Mouse (Mus musculus) forebrain, embryonic 14.5 days (tissue): ENCODE measurements around the gene Fdx1l. TPM values are rescaled to one million over a fixed set of nuclear protein-coding genes. Genes with fewer than 3 reads are reported as not detected.

Source experiments
- microRNA counts: library from miRNA; unstranded; fragments of <30 nt; microRNA quantifications from one replicate; lab custom pipeline; 2016
- microRNA-seq: library from miRNA; unstranded; fragments of <30 nt; microRNA quantifications from one replicate; pipeline ENCODE4, GENCODE M21; 2016
- polyA plus RNA-seq: library from polyadenylated mRNA; unstranded; fragments of >200 nt; fragmentation: Nextera tagmentation; extraction: Ambion mirVana; gene quantifications from 2 replicates; pipeline ENCODE4 v1.2.1, GENCODE M21; 2014

Gene Fdx1l
- polyA plus RNA-seq, 1 experiment from 2014 or later = 69.8 TPM

MicroRNAs encoded within 50 kb of the gene (microRNA counts, 519-probe panel; counts per million panel counts)
- not detected for microRNA mmu-miR-1900 (lab: Ali Mortazavi, UCI)

Small RNA genes lying within 50 kb of the gene (microRNA-seq; reads per million reads assigned to microRNA genes)
- gene Mir1900 (not detected), gene Mir7082 (0.93 reads per million)

Other genes with a start within 250 kb of the Fdx1l start
- 0.62 and 1.2 TPM in 2 replicates for gene A230050P20Rik, start 205.0 kb downstream of the Fdx1l start, polyA plus RNA-seq
- gene Angptl6, start 193.9 kb downstream of the Fdx1l start, polyA plus RNA-seq = 15.5 TPM in 2 replicates
- gene Ppan, start 185.4 kb downstream of the Fdx1l start, polyA plus RNA-seq = 44.1 and 49.6 TPM in 2 replicates
- 264 and 269 TPM in 2 replicates for gene Eif3g, start 175.0 kb downstream of the Fdx1l start, polyA plus RNA-seq
- gene Dnmt1, start 113.7 kb downstream of the Fdx1l start, polyA plus RNA-seq = 51.1 and 52.1 TPM in 2 replicates
- 5.9 and 7.8 TPM in 2 replicates for gene S1pr2, start 96.8 kb downstream of the Fdx1l start, polyA plus RNA-seq
- 118 and 129 TPM in 2 replicates for gene Mrpl4, start 70.9 kb downstream of the Fdx1l start, polyA plus RNA-seq
- 2.6 and 3.5 TPM in 2 replicates for gene Icam1, start 57.6 kb downstream of the Fdx1l start, polyA plus RNA-seq
- gene Icam4, start 44.2 kb downstream of the Fdx1l start, polyA plus RNA-seq = not detected in 2 replicates
- 0.63 and 1.0 TPM in 2 replicates for gene Icam5, start 41.5 kb downstream of the Fdx1l start, polyA plus RNA-seq
- gene Zglp1, start 6.5 kb downstream of the Fdx1l start, polyA plus RNA-seq = 1.3 and 1.8 TPM in 2 replicates
- 0.41 and 1.8 TPM in 2 replicates for gene Gm49373, start 518 bp downstream of the Fdx1l start, polyA plus RNA-seq
- gene Gm38431, start 18.4 kb upstream of the Fdx1l start, polyA plus RNA-seq = 1.2 and 1.5 TPM in 2 replicates
- 43.6 and 47.1 TPM in 2 replicates for gene Raver1, start 18.4 kb upstream of the Fdx1l start, polyA plus RNA-seq
- 5.0 and 6.2 TPM in 2 replicates for gene Tyk2, start 57.6 kb upstream of the Fdx1l start, polyA plus RNA-seq
- gene Cdc37, start 76.4 kb upstream of the Fdx1l start, polyA plus RNA-seq = 222 and 247 TPM in 2 replicates
- gene Pde4a, start 92.1 kb upstream of the Fdx1l start, polyA plus RNA-seq = 17.3 and 22.4 TPM in 2 replicates
- 34.7 and 39.1 TPM in 2 replicates for gene Keap1, start 165.7 kb upstream of the Fdx1l start, polyA plus RNA-seq
- 0.94 and 1.4 TPM in 2 replicates for gene S1pr5, start 174.8 kb upstream of the Fdx1l start, polyA plus RNA-seq
- 45.7 and 53.1 TPM in 2 replicates for gene Atg4d, start 191.7 kb upstream of the Fdx1l start, polyA plus RNA-seq
- gene Kri1, start 214.4 kb upstream of the Fdx1l start, polyA plus RNA-seq = 9.8 and 14.6 TPM in 2 replicates
- gene Cdkn2d, start 217.8 kb upstream of the Fdx1l start, polyA plus RNA-seq = 101 and 107 TPM in 2 replicates
- 0.91 and 1.4 TPM in 2 replicates for gene Ap1m2, start 238.7 kb upstream of the Fdx1l start, polyA plus RNA-seq
- 52.0 and 61.0 TPM in 2 replicates for gene Slc44a2, start 247.1 kb upstream of the Fdx1l start, polyA plus RNA-seq